Mouse (Mus musculus): Measurements from ENCODE around the gene 4930402H24Rik. TPM values are rescaled to one million over a fixed set of nuclear protein-coding genes. Genes with fewer than 3 reads are reported as not detected.

Gene 4930402H24Rik
- 56.1 and 58.9 TPM in 2 replicates for polyA plus RNA-seq (2012; rRNA removed)

DNA sequence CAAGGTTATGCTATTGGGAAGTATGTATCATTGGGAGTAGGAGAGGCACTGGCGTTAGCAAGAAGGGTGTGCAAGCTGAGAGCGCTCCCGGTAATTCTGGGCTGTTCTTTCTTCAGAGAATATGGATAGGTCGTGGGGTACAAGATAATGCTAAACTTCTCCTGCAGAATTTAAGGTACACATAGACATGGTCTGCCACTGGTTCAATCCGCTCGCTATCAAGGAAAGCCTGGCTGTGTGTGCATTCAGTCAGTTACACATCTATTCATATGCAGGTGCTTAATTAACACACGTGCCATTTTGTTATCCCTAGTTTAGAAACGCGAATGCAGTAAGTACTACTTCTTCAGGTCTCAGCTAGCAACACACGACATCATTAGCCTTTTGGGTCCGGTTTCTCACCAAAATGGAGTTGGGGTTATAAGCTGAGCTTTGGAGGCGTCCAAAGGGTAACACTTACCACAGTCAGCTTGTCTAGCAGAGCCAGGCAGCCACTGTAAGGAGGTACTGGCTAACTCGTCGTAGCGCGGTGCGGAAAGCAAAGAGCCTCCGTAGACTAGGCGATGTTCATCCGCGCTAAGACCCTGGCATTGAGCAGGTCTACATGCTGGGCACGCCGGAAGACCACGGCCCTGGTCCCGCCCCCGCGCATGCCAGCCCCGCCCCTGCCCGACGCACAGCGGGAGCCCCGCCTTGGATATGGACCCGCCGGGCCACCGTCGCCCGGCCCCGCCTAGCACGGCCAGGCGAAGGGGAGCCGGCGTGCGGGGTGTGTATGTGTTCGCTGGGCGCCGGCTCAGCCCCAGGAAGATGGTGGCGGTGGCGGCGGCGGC lies at the start of gene 4930402H24Rik, which contains the start of gene Atrn:
4930402H24Rik (minus strand) TSS at position 656 of the 833 bp plus-strand sequence.
Atrn (plus strand) TSS at position 745 of the 833 bp plus-strand sequence.

DNA sequence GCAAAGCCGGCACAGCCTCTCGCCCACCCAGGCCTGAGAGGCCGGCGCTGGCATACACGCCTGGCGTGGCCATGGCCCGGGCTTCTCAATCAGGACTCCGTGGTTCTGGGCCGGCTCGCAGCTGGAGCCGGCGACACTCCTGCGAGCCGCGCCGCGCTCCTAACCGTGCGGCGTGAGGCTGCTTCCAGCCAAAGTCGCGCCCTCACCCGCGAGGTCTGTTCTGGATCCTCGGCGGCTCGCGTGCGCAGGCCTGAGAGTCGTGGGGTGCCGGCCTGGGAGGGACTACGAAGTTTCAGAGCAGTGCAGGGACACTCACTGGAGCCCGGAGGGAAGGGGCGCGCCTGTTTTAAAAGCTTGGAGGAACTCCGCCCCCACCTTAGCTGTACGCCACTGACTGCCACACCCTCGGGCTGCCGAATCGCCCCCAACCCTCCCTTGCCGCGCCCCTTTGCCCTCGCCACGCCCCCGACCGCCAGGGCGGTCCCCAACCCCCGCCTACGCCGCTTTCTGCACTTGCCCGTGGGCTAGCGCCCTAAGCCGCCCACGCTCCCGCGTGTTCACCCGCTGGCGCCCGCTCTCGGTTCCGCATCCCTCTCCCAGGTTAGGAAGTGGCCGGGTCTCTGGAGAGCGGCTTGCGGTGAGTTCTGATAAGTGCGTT lies 208.9 kb downstream of the 4930402H24Rik start, which contains the start of gene Slc4a11:
Slc4a11 (minus strand) TSS at position 367 of the 658 bp plus-strand sequence.

DNA sequence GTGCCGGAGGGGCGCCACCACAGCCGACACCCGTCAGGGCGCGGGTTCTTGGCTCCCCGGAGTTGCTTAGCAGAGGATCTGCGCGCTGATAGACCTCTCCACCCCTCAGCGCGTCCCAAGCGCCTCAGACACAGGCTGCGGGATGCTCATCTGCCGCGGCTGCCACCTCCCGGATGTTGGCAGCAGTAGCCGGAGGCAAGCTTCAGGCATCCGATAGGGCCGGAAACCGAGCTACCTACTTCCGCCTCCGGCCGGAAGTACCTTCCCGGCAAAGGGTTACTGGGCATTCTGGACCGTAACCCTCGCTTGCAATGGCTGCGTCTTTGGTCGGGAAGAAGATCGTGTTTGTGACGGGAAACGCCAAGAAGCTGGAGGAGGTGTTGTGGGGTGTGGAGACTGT lies 238.6 kb downstream of the 4930402H24Rik start, which contains the start of gene Itpa:
Itpa (plus strand) TSS at position 52 of the 400 bp plus-strand sequence.

DNA sequence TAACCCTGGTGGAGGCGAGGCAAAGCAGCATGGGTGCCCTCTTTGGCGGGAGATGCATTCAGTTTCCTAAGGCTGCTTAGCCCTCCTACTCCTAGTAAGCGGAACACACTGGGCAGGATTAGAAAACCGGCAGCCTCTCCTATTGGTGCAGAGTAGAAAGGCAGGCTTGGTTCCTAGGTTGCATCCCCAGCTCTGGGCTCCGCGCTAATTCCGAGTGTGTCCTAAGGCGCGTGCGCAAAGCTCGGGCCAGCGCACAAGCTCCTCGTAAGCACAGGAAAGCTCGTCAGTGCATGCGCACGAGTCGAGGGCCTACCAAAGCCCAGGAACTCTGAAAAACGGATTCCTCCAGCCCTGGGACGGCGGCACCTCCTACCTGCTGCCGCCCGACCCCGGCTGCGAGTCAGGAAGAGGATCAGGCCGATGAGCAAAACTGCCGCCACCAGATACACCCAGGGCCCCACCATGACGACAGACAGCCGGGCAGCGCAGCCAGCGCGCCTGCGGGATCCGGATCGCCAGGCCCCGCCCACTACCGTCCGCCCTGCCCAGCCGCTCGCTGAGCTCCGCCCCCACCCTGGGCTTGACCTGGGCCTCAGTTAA lies 242.0 kb downstream of the 4930402H24Rik start, which contains the start of gene Ddrgk1:
Ddrgk1 (minus strand) TSS at position 558 of the 600 bp plus-strand sequence.

Other genes starting within 250 kb of the 4930402H24Rik start
- gene Ddrgk1, start 241.7 kb downstream of the 4930402H24Rik start, polyA plus RNA-seq (2012; rRNA removed) = 63.5 and 74.9 TPM in 2 replicates
- 30.6 and 33.9 TPM in 2 replicates for gene Itpa, start 238.8 kb downstream of the 4930402H24Rik start, polyA plus RNA-seq (2012; rRNA removed)
- gene Slc4a11, start 208.9 kb downstream of the 4930402H24Rik start, polyA plus RNA-seq (2012; rRNA removed) = 10.2 and 11.1 TPM in 2 replicates
- gene Atrn, start 89 bp upstream of the 4930402H24Rik start, polyA plus RNA-seq (2012; rRNA removed) = 16.3 and 21.1 TPM in 2 replicates
- 58.1 and 88.6 TPM in 2 replicates for gene Gfra4, start 136.7 kb upstream of the 4930402H24Rik start, polyA plus RNA-seq (2012; rRNA removed)
- 52.5 and 54.7 TPM in 2 replicates for gene Adam33, start 157.4 kb upstream of the 4930402H24Rik start, polyA plus RNA-seq (2012; rRNA removed)
- 20.0 and 22.6 TPM in 2 replicates for gene Siglec1, start 180.4 kb upstream of the 4930402H24Rik start, polyA plus RNA-seq (2012; rRNA removed)
- gene Hspa12b, start 220.9 kb upstream of the 4930402H24Rik start, polyA plus RNA-seq (2012; rRNA removed) = 19.0 and 21.7 TPM in 2 replicates
- gene Gm11037, start 227.1 kb upstream of the 4930402H24Rik start, polyA plus RNA-seq (2012; rRNA removed) = not detected in 2 replicates

Measured in ovary, adult 2 months (tissue).